Mouse (Mus musculus): ENCODE measurements around the gene 1810043G02Rik. TPM values are rescaled to one million over a fixed set of nuclear protein-coding genes. Genes with fewer than 3 reads are reported as not detected.

Gene 1810043G02Rik
- total and polyA plus RNA-seq, 3 experiments: 9.3 to 15.6 TPM; not detected in 1

- DNase-seq (ENCODE audit: low read depth, low spot score): no peak
- no peak for TF ChIP-seq HCFC1 (IDR thresholded peaks at IDR 0.05; ENCODE audit: low read depth, low read length)
- TF ChIP-seq MAFK (IDR thresholded peaks at IDR 0.05; ENCODE audit: borderline replicate concordance, low read depth, low read length): no peak
- no peak for TF ChIP-seq TAL1 (IDR thresholded peaks at IDR 0.05; ENCODE audit: low read length)
- no peak for TF ChIP-seq POLR2AphosphoS5 (IDR thresholded peaks at IDR 0.05; ENCODE audit: borderline replicate concordance, low read depth, low read length)
- no peak for TF ChIP-seq CTCF (IDR thresholded peaks at IDR 0.05 in 2 of 3, conservative IDR thresholded peaks at IDR 0.05 in 1 of 3; ENCODE audit: control insufficient read depth in 1 of 3, insufficient read depth in 1 of 3, low read depth in 2 of 3, low read length in 3 of 3, poor library complexity in 1 of 3, severe bottlenecking in 1 of 3)
- no peak for TF ChIP-seq MXI1 (IDR thresholded peaks at IDR 0.05; ENCODE audit: low read depth, low read length)
- TF ChIP-seq USF2 (IDR thresholded peaks at IDR 0.05; ENCODE audit: borderline replicate concordance in 1 of 2, insufficient read depth in 1 of 2, low read depth in 1 of 2, low read length in 2 of 2): no peak
- no peak for TF ChIP-seq EP300 (IDR thresholded peaks at IDR 0.05; ENCODE audit: low read depth in 1 of 2, low read length in 2 of 2)
- TF ChIP-seq MAX (IDR thresholded peaks at IDR 0.05; ENCODE audit: low read length): no peak
- TF ChIP-seq USF1 (IDR thresholded peaks at IDR 0.05; ENCODE audit: low read depth, low read length): no peak
- TF ChIP-seq ELF1 (IDR thresholded peaks at IDR 0.05; ENCODE audit: low read depth, low read length): no peak
- no peak for TF ChIP-seq UBTF (IDR thresholded peaks at IDR 0.05; ENCODE audit: borderline replicate concordance, insufficient read depth, low read depth, low read length)
- no peak for TF ChIP-seq NELFE (IDR thresholded peaks at IDR 0.05; ENCODE audit: low read depth, low read length)
- TF ChIP-seq ZC3H11A (IDR thresholded peaks at IDR 0.05; ENCODE audit: low read depth, low read length): no peak
- TF ChIP-seq ZNF384 (IDR thresholded peaks at IDR 0.05; ENCODE audit: low read depth, low read length): no peak
- TF ChIP-seq RCOR1 (IDR thresholded peaks at IDR 0.05; ENCODE audit: low read depth, low read length): no peak
- TF ChIP-seq TBP (IDR thresholded peaks at IDR 0.05; ENCODE audit: low read depth, low read length): no peak
- no peak overlapping the region for H3K27ac ChIP-seq (ENCODE audit: control insufficient read depth, low read depth, low read length)
- H3K27me3 ChIP-seq (ENCODE audit: control insufficient read depth in 1 of 2, insufficient read depth in 2 of 2, low read length in 2 of 2): no peaks in the 10 kb centered on the region
- no peaks in the 10 kb centered on the region for H3K9me3 ChIP-seq (replicated peaks; ENCODE audit: insufficient read depth, low read length)
- no peaks in the 10 kb centered on the region for H3K79me2 ChIP-seq (ENCODE audit: control insufficient read depth, insufficient read depth, low read length, poor library complexity)
- H3K4me1 ChIP-seq (ENCODE audit: control insufficient read depth in 1 of 2, insufficient read depth in 2 of 2, low read length in 2 of 2): no peaks in the 10 kb centered on the region
- no peak overlapping the region for H3K9ac ChIP-seq (ENCODE audit: control insufficient read depth, low read depth, low read length, poor library complexity, severe bottlenecking)
- no peak overlapping the region for H3K4me3 ChIP-seq (ENCODE audit: control insufficient read depth in 1 of 2, insufficient read depth in 1 of 2, low read depth in 2 of 2, low read length in 2 of 2)
- H3K36me3 ChIP-seq (ENCODE audit: control insufficient read depth in 1 of 2, insufficient read depth in 2 of 2, low read length in 2 of 2): peaks cover 0 to 3% of the 10 kb centered on the region in 2 experiments; a peak in 2 of 4 replicates
Measured at GRCm38 (mm10) chr10:78000200-78000599, 21.9 kb downstream of the 1810043G02Rik start.

DNA sequence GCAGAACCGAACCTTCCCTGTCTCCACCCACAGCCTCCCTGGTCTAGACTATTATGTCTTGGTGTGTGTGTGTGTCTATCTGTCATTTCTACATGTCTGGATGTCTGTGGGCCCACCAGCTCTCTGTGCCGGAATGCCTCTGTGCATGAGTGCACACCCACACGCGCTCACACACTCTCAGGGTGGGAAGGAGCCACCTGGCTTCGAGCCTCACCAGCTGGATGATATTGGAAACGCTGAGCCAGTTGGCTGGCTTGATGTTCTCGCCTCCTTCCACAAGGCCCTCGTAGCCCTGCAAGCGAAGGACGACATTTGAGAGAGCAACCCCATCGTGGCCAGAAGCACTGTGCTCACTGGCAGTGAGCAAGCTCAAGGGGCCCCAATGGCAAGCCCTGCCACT, 23.5 kb downstream of the 1810043G02Rik start:
- H3K36me3 ChIP-seq (ENCODE audit: control insufficient read depth in 1 of 2, insufficient read depth in 2 of 2, low read length in 2 of 2): peaks cover 0 to 3% of the 10 kb centered on the region in 2 experiments; a peak in 2 of 4 replicates
- no peak for TF ChIP-seq JUND (IDR thresholded peaks at IDR 0.05; ENCODE audit: low read depth, low read length)
- no peak for TF ChIP-seq TCF12 (IDR thresholded peaks at IDR 0.05; ENCODE audit: low read depth, low read length)
- no peak for TF ChIP-seq POLR2AphosphoS2 (IDR thresholded peaks at IDR 0.05; ENCODE audit: low read length)
- no peak for TF ChIP-seq ZC3H11A (IDR thresholded peaks at IDR 0.05; ENCODE audit: low read depth, low read length)
- no peak for TF ChIP-seq ZNF384 (IDR thresholded peaks at IDR 0.05; ENCODE audit: low read depth, low read length)
- TF ChIP-seq EP300 (IDR thresholded peaks at IDR 0.05; ENCODE audit: low read depth in 1 of 2, low read length in 2 of 2): no peak
- no peak for TF ChIP-seq GATA1 (IDR thresholded peaks at IDR 0.05; ENCODE audit: low read depth, low read length)
- TF ChIP-seq RCOR1 (IDR thresholded peaks at IDR 0.05; ENCODE audit: low read depth, low read length): no peak
- TF ChIP-seq ZMIZ1 (IDR thresholded peaks at IDR 0.05; ENCODE audit: low read depth, low read length): no peak
- TF ChIP-seq POLR2A (IDR thresholded peaks at IDR 0.05; ENCODE audit: control insufficient read depth in 1 of 2, insufficient read depth in 1 of 2, low read depth in 1 of 2, low read length in 2 of 2, poor library complexity in 1 of 2): no peak
- TF ChIP-seq NELFE (IDR thresholded peaks at IDR 0.05; ENCODE audit: low read depth, low read length): no peak
- no peak for TF ChIP-seq MAX (IDR thresholded peaks at IDR 0.05; ENCODE audit: low read length)
- TF ChIP-seq HCFC1 (IDR thresholded peaks at IDR 0.05; ENCODE audit: low read depth, low read length): no peak
- no peak for DNase-seq (ENCODE audit: low read depth, low spot score)
- H3K9ac ChIP-seq (ENCODE audit: control insufficient read depth, low read depth, low read length, poor library complexity, severe bottlenecking): no peak overlapping the region
- H3K27me3 ChIP-seq (ENCODE audit: control insufficient read depth in 1 of 2, insufficient read depth in 2 of 2, low read length in 2 of 2): no peaks in the 10 kb centered on the region
- H3K4me3 ChIP-seq (ENCODE audit: control insufficient read depth in 1 of 2, insufficient read depth in 1 of 2, low read depth in 2 of 2, low read length in 2 of 2): no peak overlapping the region
- peaks cover 3% of the 10 kb centered on the region; the same call in 1 of the 2 replicates for H3K79me2 ChIP-seq (ENCODE audit: control insufficient read depth, insufficient read depth, low read length, poor library complexity)
- no peaks in the 10 kb centered on the region for H3K4me1 ChIP-seq (ENCODE audit: control insufficient read depth in 1 of 2, insufficient read depth in 2 of 2, low read length in 2 of 2)
- H3K9me3 ChIP-seq (replicated peaks; ENCODE audit: insufficient read depth, low read length): no peaks in the 10 kb centered on the region
- H3K27ac ChIP-seq (ENCODE audit: control insufficient read depth, low read depth, low read length): no peak overlapping the region
